Mouse (Mus musculus) small intestine, adult 2 months (tissue): ENCODE measurements around the gene Myo1a.
A peak's percentile ranks its signal among the peaks of the same experiment; 100 is the strongest.

ENCODE experiments used
- CTCF ChIP-seq: fragments of 200-500 bp; IDR thresholded peaks from 2 replicates; pipeline ENCODE4 v1.5.1; 2012; ENCODE audit warnings: low read depth, mild to moderate bottlenecking, control low read depth, inconsistent platforms, low read length, moderate library complexity, mixed read lengths; ENCODE audit not compliant: insufficient replicate concordance, insufficient read length; ENCODE audit errors: extremely low read depth
- POLR2A ChIP-seq: fragments of 200-500 bp; IDR thresholded peaks from 2 replicates; pipeline ENCODE4 v1.6.1; 2012; ENCODE audit warnings: low read depth, mild to moderate bottlenecking, control low read depth, inconsistent platforms, low read length, moderate library complexity

DNA sequence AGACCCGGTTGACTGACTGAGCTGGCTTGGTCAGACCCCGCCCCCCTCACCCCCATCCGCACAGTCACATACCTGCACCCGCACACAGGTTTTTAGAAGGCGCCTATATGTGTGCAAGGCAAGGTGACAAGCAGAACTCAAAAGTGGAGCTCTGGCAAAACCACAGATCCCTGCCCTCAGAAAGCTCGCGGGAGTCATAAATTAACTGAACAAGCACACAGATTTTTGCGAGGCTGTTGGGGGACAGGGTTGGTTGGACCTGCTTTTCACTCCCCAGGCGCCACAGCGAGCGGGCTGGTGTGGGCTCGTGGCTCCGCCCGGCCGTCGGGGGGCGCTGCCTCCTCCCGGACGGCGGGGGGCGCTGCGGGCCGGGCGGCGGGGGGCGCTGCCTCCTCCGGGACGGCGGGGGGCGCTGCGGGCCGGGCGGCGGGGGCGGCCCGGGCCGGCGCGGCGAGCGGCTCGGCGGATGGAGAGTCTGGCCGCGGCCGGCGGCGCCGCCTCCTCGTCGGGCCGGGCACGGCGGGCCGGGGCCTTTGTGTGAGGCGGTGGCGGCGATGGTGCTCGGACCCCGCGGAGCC, 34.2 kb downstream of the Myo1a start, which contains the start of gene Zbtb39:
- TF ChIP-seq CTCF (peak; percentile 38; the same call in 1 of the 2 replicates), POLR2A (peak; percentile 12; the same call in 1 of the 2 replicates)
